In genomic region chr17:8580360-8580759, GRCm38 (mm10) we compare ENCODE assay signal across 10 mouse cellular contexts. TPM values are rescaled to one million over a fixed set of nuclear protein-coding genes. Genes with fewer than 3 reads are reported as not detected.
A peak's percentile ranks its signal among the peaks of the same experiment; 100 is the strongest.
DNase-seq lines count a peak whose midpoint lies in the region; ATAC-seq and TF ChIP-seq lines count a peak whose summit lies in the region.
"Had no signal": no experiment of that assay in that cellular context is flagged by ENCODE, and none has a peak within 500 bp of the region (broad histone marks: within the 10 kb centered on the region; RNA-seq: fewer than 3 reads in every experiment).

No protein-coding gene starts in this region.

- no peaks in the 10 kb centered on the region for H3K9me3 ChIP-seq in kidney, postnatal 0 days (replicated peaks; ENCODE audit: low read length)
- H3K9me3 ChIP-seq in kidney, embryonic 15.5 days (replicated peaks), result no peaks in the 10 kb centered on the region

- H3K4me2 ChIP-seq in kidney, postnatal 0 days (ENCODE audit: low read length), result no peak overlapping the region
- no peak overlapping the region for H3K4me2 ChIP-seq in kidney, embryonic 15.5 days

- H3K4me3 ChIP-seq in kidney, postnatal 0 days (replicated peaks; ENCODE audit: low read depth, low read length), result no peak overlapping the region
- no peak overlapping the region for H3K4me3 ChIP-seq in kidney, embryonic 15.5 days (replicated peaks)
- no peak overlapping the region for H3K4me3 ChIP-seq in thymus, adult 2 months (ENCODE audit: control insufficient read depth, insufficient read depth, low read length)

- TF ChIP-seq CTCF in kidney, postnatal 0 days (IDR thresholded peaks at IDR 0.05; ENCODE audit: low read depth), result peak; percentile 63; the same call in 1 of the 2 replicates
- TF ChIP-seq CTCF in thymus, adult 2 months (IDR thresholded peaks at IDR 0.05; ENCODE audit: borderline replicate concordance, control insufficient read depth, extremely low read depth, insufficient read depth, low read length, poor library complexity), result no peak

- H3K36me3 ChIP-seq in kidney, postnatal 0 days (ENCODE audit: insufficient read depth, low read length), result no peaks in the 10 kb centered on the region
- no peaks in the 10 kb centered on the region for H3K36me3 ChIP-seq in kidney, embryonic 15.5 days
- no peaks in the 10 kb centered on the region for H3K36me3 ChIP-seq in thymus, adult 2 months (ENCODE audit: control insufficient read depth, insufficient read depth, low read length)

- no peak overlapping the region for H3K27ac ChIP-seq in kidney, postnatal 0 days
- H3K27ac ChIP-seq in kidney, embryonic 15.5 days, result no peak overlapping the region
- H3K27ac ChIP-seq in thymus, adult 2 months (ENCODE audit: control insufficient read depth, insufficient read depth, low read length), result no peak overlapping the region
- H3K27ac ChIP-seq: macrophage had no signal

- no peaks in the 10 kb centered on the region for H3K27me3 ChIP-seq in kidney, postnatal 0 days (ENCODE audit: insufficient read depth, low read length)
- no peaks in the 10 kb centered on the region for H3K27me3 ChIP-seq in kidney, embryonic 15.5 days
- H3K27me3 ChIP-seq in thymus, adult 2 months (ENCODE audit: control insufficient read depth, insufficient read depth, low read length), result no peaks in the 10 kb centered on the region

- no peak overlapping the region for H3K9ac ChIP-seq in kidney, postnatal 0 days (ENCODE audit: low read depth, low read length)
- no peak overlapping the region for H3K9ac ChIP-seq in kidney, embryonic 15.5 days

- no peak for TF ChIP-seq POLR2A in thymus, adult 2 months (IDR thresholded peaks at IDR 0.05; ENCODE audit: control insufficient read depth, extremely low read depth, insufficient read depth, low read length, poor library complexity)

- WGBS in kidney, postnatal 0 days, result 65% methylated on average over 3 of the region's 3 CpGs
- WGBS in kidney, embryonic 15.5 days, result 68% methylated on average over 3 of the region's 3 CpGs
- WGBS in thymus, adult 2 months, result 59% methylated on average over 3 of the region's 3 CpGs

- H3K4me1 ChIP-seq in kidney, postnatal 0 days (replicated peaks; ENCODE audit: insufficient read depth, low read length), result 0 out of 2 replicates have a peak, but pooled peaks cover 5% of the 10 kb centered on the region
- H3K4me1 ChIP-seq in kidney, embryonic 15.5 days, result peaks cover 15% of the 10 kb centered on the region; the same call in 1 of the 2 replicates
- no peaks in the 10 kb centered on the region for H3K4me1 ChIP-seq in thymus, adult 2 months (replicated peaks; ENCODE audit: control insufficient read depth, insufficient read depth, low read length)

- no peak for ATAC-seq in kidney, postnatal 0 days (replicated peaks; ENCODE audit: low FRiP score, low read depth)
- no peak for ATAC-seq in kidney, embryonic 15.5 days (replicated peaks; ENCODE audit: low FRiP score)

- peak; percentile 40 for DNase-seq in kidney, postnatal 0 days (ENCODE audit: low spot score)
- DNase-seq in thymus, adult 2 months, result peak; percentile 57
- DNase-seq in thymus, postnatal 36 days, result no peak
- peak; percentile 53 for DNase-seq in embryo, embryonic 10 days (ENCODE audit: low spot score)
- DNase-seq in gastrocnemius, postnatal 25 days, result no peak
- DNase-seq in testis, postnatal 10 days (ENCODE audit: low spot score), result no peak

RNA-seq across cellular contexts. Expression of gene Gm17087, which starts 13.6 kb away (rescaled TPM):
- 0.13 TPM in 1 of 2 replicates, not detected in the other for polyA plus RNA-seq in kidney, postnatal 0 days (2015; fragmentation: Nextera tagmentation; extraction: Ambion mirVana)
- polyA plus RNA-seq in kidney, embryonic 15.5 days (2015; fragmentation: Nextera tagmentation; extraction: Ambion mirVana), result not detected in 2 replicates
- polyA plus RNA-seq in thymus, adult 2 months (2012; rRNA removed), result not detected in 2 replicates
- not detected for total RNA-seq in gastrocnemius, postnatal 25 days (2021)
- total RNA-seq: hematopoietic stem cell, adult 5-6 weeks had no signal
- polyA plus RNA-seq: macrophage; stomach, embryonic 14.5 days had no signal

RNA-seq across cellular contexts. Expression of gene Pde10a, which starts 55.2 kb away (rescaled TPM):
- polyA plus RNA-seq in kidney, postnatal 0 days (2015; fragmentation: Nextera tagmentation; extraction: Ambion mirVana), result 1.3 and 2.0 TPM in 2 replicates
- polyA plus RNA-seq in kidney, embryonic 15.5 days (2015; fragmentation: Nextera tagmentation; extraction: Ambion mirVana), result 2.2 and 2.3 TPM in 2 replicates
- 4.8 and 4.9 TPM in 2 replicates for polyA plus RNA-seq in thymus, adult 2 months (2012; rRNA removed)
- total RNA-seq in gastrocnemius, postnatal 25 days (2021), result 1 to 10 TPM; 3.5 to 7.9 TPM

Comparison
In these comparisons a context has a peak if more than half of its experiments do, and no peak if none do; other contexts are left out.
1. DNase-seq: peak in kidney, postnatal 0 days (single experiment), thymus, adult 2 months (single experiment) and embryo, embryonic 10 days (single experiment); none in thymus, postnatal 36 days (0 of 2), gastrocnemius, postnatal 25 days (single experiment) and testis, postnatal 10 days (single experiment).